ENCODE assay signal across 9 mouse cellular contexts in the genomic region with DNA sequence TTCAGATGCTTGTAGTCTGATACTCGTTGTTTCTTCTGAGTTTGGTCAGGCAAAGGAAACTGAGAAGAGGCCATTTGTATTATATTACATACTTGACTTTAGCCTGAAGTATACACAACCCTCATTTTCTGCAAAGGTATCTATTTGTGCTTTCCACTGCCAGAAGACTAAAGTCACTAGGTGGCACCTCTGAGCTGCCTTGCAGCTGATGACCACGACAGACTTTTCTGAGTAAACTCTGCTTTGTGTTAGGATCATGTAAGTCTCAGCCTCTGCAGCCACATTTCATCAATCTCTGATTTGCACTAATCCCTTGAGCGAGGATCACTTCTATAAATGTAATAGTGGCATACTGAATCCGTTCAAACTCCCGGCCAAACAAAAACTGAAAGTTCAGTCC.
DNase-seq lines count a peak whose midpoint lies in the region; ATAC-seq and TF ChIP-seq lines count a peak whose summit lies in the region.
"Had no signal": no experiment of that assay in that cellular context is flagged by ENCODE, and none has a peak within 500 bp of the region (broad histone marks: within the 10 kb centered on the region; RNA-seq: fewer than 3 reads in every experiment).

No protein-coding gene starts in this region.

- no peak overlapping the region for H3K4me3 ChIP-seq in forebrain, embryonic 16.5 days (replicated peaks; ENCODE audit: low read length)
- no peak overlapping the region for H3K4me3 ChIP-seq in layer of hippocampus, adult 2 months
- H3K4me3 ChIP-seq: myocyte had no signal

- DNase-seq in adrenal gland, postnatal 10 days: peak; percentile 27
- no peak for DNase-seq in adrenal gland, postnatal 4 days (ENCODE audit: low spot score in 2 of 2)
- peak; percentile 16 for DNase-seq in 3T3-L1 (ENCODE audit: low read depth, low spot score)
- DNase-seq in cerebellum, adult 8-10 months: peak; percentile 52
- peak; percentile 50 to 58 for DNase-seq in layer of hippocampus, adult 2 months (ENCODE audit: low spot score in 2 of 2)
- DNase-seq in neural tube, embryonic 10.5 days (ENCODE audit: extremely low spot score, low spot score): peak; percentile 21
- no peak for DNase-seq in thymus, postnatal 10 days (ENCODE audit: low spot score in 2 of 2)

- peak; percentile 52; the same call in 1 of the 2 replicates for ATAC-seq in forebrain, embryonic 16.5 days

- no peaks in the 10 kb centered on the region for H3K4me1 ChIP-seq in forebrain, embryonic 16.5 days (replicated peaks; ENCODE audit: control insufficient read depth, insufficient read depth, low read length)

- no peak overlapping the region for H3K4me2 ChIP-seq in forebrain, embryonic 16.5 days (ENCODE audit: low read length)

- TF ChIP-seq CTCF in layer of hippocampus, adult 2 months (conservative IDR thresholded peaks at IDR 0.05): peak; percentile 89

- no peak overlapping the region for H3K9ac ChIP-seq in forebrain, embryonic 16.5 days (replicated peaks; ENCODE audit: low read depth, low read length)

- H3K9me3 ChIP-seq in forebrain, embryonic 16.5 days (ENCODE audit: control insufficient read depth, low read length): no peaks in the 10 kb centered on the region

- H3K36me3 ChIP-seq in forebrain, embryonic 16.5 days (ENCODE audit: control insufficient read depth, insufficient read depth): no peaks in the 10 kb centered on the region

- WGBS in forebrain, embryonic 16.5 days: 29% methylated on average over 5 of the region's 5 CpGs

- no peaks in the 10 kb centered on the region for H3K27me3 ChIP-seq in forebrain, embryonic 16.5 days (replicated peaks; ENCODE audit: control insufficient read depth, insufficient read depth, low read length)

- no peak overlapping the region for H3K27ac ChIP-seq in forebrain, embryonic 16.5 days (ENCODE audit: low read length)
- H3K27ac ChIP-seq in layer of hippocampus, adult 2 months: no peak overlapping the region

Comparison
In these comparisons a context has a peak if more than half of its experiments do, and no peak if none do; other contexts are left out.
1. DNase-seq: peak in adrenal gland, postnatal 10 days (single experiment), 3T3-L1 (single experiment), cerebellum, adult 8-10 months (single experiment), layer of hippocampus, adult 2 months (2 of 2) and neural tube, embryonic 10.5 days (single experiment); none in adrenal gland, postnatal 4 days (0 of 2) and thymus, postnatal 10 days (0 of 2).